ENCODE assay signal across 8 mouse cellular contexts in genomic region chrX:95444776-95445111, GRCm38 (mm10). TPM values are rescaled to one million over a fixed set of nuclear protein-coding genes. Genes with fewer than 3 reads are reported as not detected.
A peak's percentile ranks its signal among the peaks of the same experiment; 100 is the strongest.
DNase-seq lines count a peak whose midpoint lies in the region; ATAC-seq lines count a peak whose summit lies in the region.

TSS of gene Amer1 (minus strand) at chrX:95444872.

- H3K27ac ChIP-seq in hindbrain, embryonic 12.5 days: peak within 1 kb of the TSS; percentile 76

- H3K4me3 ChIP-seq in hindbrain, embryonic 12.5 days: peak within 1 kb of the TSS; percentile 55

- DNase-seq in MN1 (ENCODE audit: low spot score): peak; percentile 84
- DNase-seq in cerebellum, adult 9-10 months: peak; percentile 93
- DNase-seq in frontal cortex, adult 2 months (ENCODE audit: extremely low spot score in 1 of 2, low spot score in 1 of 2): peak; percentile 88 to 93
- DNase-seq in layer of hippocampus, postnatal 14 days (ENCODE audit: low spot score in 2 of 2): peak; percentile 89 to 95
- peak; percentile 92 for DNase-seq in lung, postnatal 14 days
- peak; percentile 79 for DNase-seq in retina, adult 2 months (ENCODE audit: low read depth, low spot score)
- DNase-seq in thymus, postnatal 36 days: peak; percentile 91 to 92

- H3K36me3 ChIP-seq in hindbrain, embryonic 12.5 days: no peaks in the 10 kb centered on the region

- 21% methylated on average over 19 of the region's 19 CpGs for WGBS in hindbrain, embryonic 12.5 days

- H3K27me3 ChIP-seq in hindbrain, embryonic 12.5 days: no peaks in the 10 kb centered on the region

- H3K9ac ChIP-seq in hindbrain, embryonic 12.5 days: peak within 1 kb of the TSS; percentile 67

- H3K9me3 ChIP-seq in hindbrain, embryonic 12.5 days (replicated peaks): no peaks in the 10 kb centered on the region

- H3K4me1 ChIP-seq in hindbrain, embryonic 12.5 days: peaks cover 13% of the 10 kb centered on the region

- H3K4me2 ChIP-seq in hindbrain, embryonic 12.5 days (replicated peaks): peak within 1 kb of the TSS; percentile 57

- ATAC-seq in hindbrain, embryonic 12.5 days (ENCODE audit: low FRiP score): peak; percentile 98

RNA-seq across cellular contexts. Expression of gene Amer1, which starts in this region (rescaled TPM):
- 3.4 and 3.5 TPM in 2 replicates for polyA plus RNA-seq in frontal cortex, adult 2 months (2012; rRNA removed)
- polyA plus RNA-seq in hindbrain, embryonic 12.5 days (2016; fragmentation: Nextera tagmentation; extraction: Ambion mirVana): 11.9 and 12.3 TPM in 2 replicates
- 10 to 100 TPM in 1 of 2 experiments, 1 to 10 TPM in 1; 9.4 to 10.3 TPM for total RNA-seq in layer of hippocampus, postnatal 14 days (2021)

Comparison
In these comparisons a context has a peak if more than half of its experiments do, and no peak if none do; other contexts are left out.
1. Peak in every context shown above with its lines: DNase-seq, ATAC-seq, H3K4me3 ChIP-seq and H3K27ac ChIP-seq.